Mouse (Mus musculus) stomach, postnatal 0 days (tissue): Measurements from ENCODE around the gene Zfp319. TPM values are rescaled to one million over a fixed set of nuclear protein-coding genes. Genes with fewer than 3 reads are reported as not detected.

Source experiments
- ATAC-seq: fragments of 200-750 bp; cut with Nextera tagmentation; 2 replicates; pipeline ENCODE4 v1.8.0; 2017; ENCODE audit not compliant: low FRiP score, low TSS enrichment
- DNase-seq: peaks from one replicate; pipeline ENCODE4 v3.0.0-alpha.2; 2016; ENCODE audit warnings: low spot score
- H3K27ac ChIP-seq: fragments of 300-500 bp; sonication (generic); replicated peaks from 2 replicates; pipeline ENCODE4 v1.5.1; 2014; ENCODE audit warnings: mild to moderate bottlenecking, control low read depth
- H3K27me3 ChIP-seq: fragments of 300-500 bp; sonication (generic); 2 replicates; pipeline ENCODE4 v1.6.1; 2014; ENCODE audit warnings: low read length; ENCODE audit not compliant: control insufficient read depth, insufficient read depth
- H3K36me3 ChIP-seq: fragments of 300-500 bp; sonication (generic); 2 replicates; pipeline ENCODE4 v1.6.1; 2014; ENCODE audit warnings: low read length, mixed read lengths; ENCODE audit not compliant: control insufficient read depth, insufficient read depth
- H3K4me1 ChIP-seq: fragments of 300-500 bp; sonication (generic); replicated peaks from 2 replicates; pipeline ENCODE4 v1.6.1; 2014; ENCODE audit warnings: antibody characterized with exemption; ENCODE audit not compliant: control insufficient read depth, insufficient read depth
- H3K4me2 ChIP-seq: fragments of 300-500 bp; sonication (generic); replicated peaks from 2 replicates; pipeline ENCODE4 v1.6.1; 2014; ENCODE audit warnings: low read depth, mild to moderate bottlenecking, control low read depth, moderate library complexity
- H3K4me3 ChIP-seq: fragments of 300-500 bp; sonication (generic); 2 replicates; pipeline ENCODE4 v1.5.1; 2014; ENCODE audit warnings: low read depth, low read length, control low read depth
- H3K9ac ChIP-seq: fragments of 300-500 bp; sonication (generic); 2 replicates; pipeline ENCODE4 v1.6.1; 2014; ENCODE audit warnings: mild to moderate bottlenecking, low read length, control low read depth, mixed read lengths
- H3K9me3 ChIP-seq: fragments of 300-500 bp; sonication (generic); 2 replicates; pipeline ENCODE4 v1.6.1; 2016; ENCODE audit warnings: low read length; ENCODE audit not compliant: control insufficient read depth
- CTCF ChIP-seq: IDR thresholded peaks from 2 replicates; pipeline ENCODE4 v1.5.1; 2016; ENCODE audit warnings: antibody characterized with exemption, low read depth, mild to moderate bottlenecking, moderate library complexity
- EP300 ChIP-seq: optimal IDR thresholded peaks from 2 replicates; pipeline ENCODE3; 2016; ENCODE audit warnings: antibody characterized with exemption
- WGBS: fragments of 180-500 bp; shearing (Covaris S2); extraction: QIAGEN DNeasy Blood & Tissue Kit; methylation state at CpG from one replicate; pipeline ENCODE4 v1.1.7; 2014; 5-methylcytosine and 5-hydroxymethylcytosine counted together
- polyA plus RNA-seq: library from polyadenylated mRNA; unstranded; fragments of >200 nt; fragmentation: Nextera tagmentation; extraction: Ambion mirVana; gene quantifications from 2 replicates; pipeline ENCODE4 v1.2.1, GENCODE M21; 2015

Zfp319 gene
- polyA plus RNA-seq, 1 experiment from 2014 or later, result 2.5 TPM

GRCm38 (mm10) chr8:95346643-95347545 is 15.1 kb upstream of the Zfp319 start:
- no peak overlapping the region for H3K27ac ChIP-seq
- no peak overlapping the region for H3K9ac ChIP-seq
- peak; percentile 78 for DNase-seq
- no peaks in the 10 kb centered on the region for H3K9me3 ChIP-seq
- H3K4me1 ChIP-seq, result 0 out of 2 replicates have a peak, but pooled peaks cover 3% of the 10 kb centered on the region
- no peaks in the 10 kb centered on the region for H3K27me3 ChIP-seq
- ATAC-seq, result 0 out of 2 replicates have a peak, but pooled peaks have one; percentile 6
- H3K4me2 ChIP-seq, result no peak overlapping the region
- TF ChIP-seq CTCF (peak; percentile 87), EP300 (no peak)
- H3K4me3 ChIP-seq, result no peak overlapping the region
- no peaks in the 10 kb centered on the region; the same call in 1 of the 2 replicates for H3K36me3 ChIP-seq
- WGBS, result 21% methylated on average over 8 of the region's 8 CpGs

- no peak for ATAC-seq
- TF ChIP-seq EP300, result no peak
- peak; percentile 46; the same call in 1 of the 2 replicates for TF ChIP-seq CTCF
Observed at GRCm38 (mm10) chr8:95344668-95345067, 12.9 kb upstream of the Zfp319 start.

GRCm38 (mm10) chr8:95341721-95342120 is 10.0 kb upstream of the Zfp319 start:
- Histone ChIP-seq H3K4me1 (no peaks in the 10 kb centered on the region), H3K9ac (no peak overlapping the region), H3K27me3 (no peaks in the 10 kb centered on the region), H3K4me3 (no peak overlapping the region), H3K9me3 (no peaks in the 10 kb centered on the region), H3K27ac (no peak overlapping the region; the same call in 1 of the 2 replicates), H3K4me2 (no peak overlapping the region), H3K36me3 (peaks cover 6% of the 10 kb centered on the region; the same call in 1 of the 2 replicates)
- 46% methylated on average over 5 of the region's 5 CpGs for WGBS
- peak; percentile 55 for DNase-seq
- no peak for TF ChIP-seq EP300
- TF ChIP-seq CTCF, result no peak
- ATAC-seq, result peak; percentile 78

More at GRCm38 (mm10) chr8:95344668-95345067, 12.9 kb upstream of the Zfp319 start:
- no peaks in the 10 kb centered on the region for H3K27me3 ChIP-seq
- 71% methylated on average over 6 of the region's 6 CpGs for WGBS
- no peak overlapping the region for H3K27ac ChIP-seq
- no peak overlapping the region for H3K9ac ChIP-seq
- H3K9me3 ChIP-seq, result no peaks in the 10 kb centered on the region
- no peak overlapping the region for H3K4me2 ChIP-seq
- H3K4me3 ChIP-seq, result no peak overlapping the region
- no peak for DNase-seq
- 0 out of 2 replicates have a peak, but pooled peaks cover 3% of the 10 kb centered on the region for H3K4me1 ChIP-seq
- H3K36me3 ChIP-seq, result peaks cover 3% of the 10 kb centered on the region; the same call in 1 of the 2 replicates

GRCm38 (mm10) chr8:95336363-95336762 is 4.6 kb upstream of the Zfp319 start:
- Histone ChIP-seq H3K27me3 (no peaks in the 10 kb centered on the region), H3K9me3 (no peaks in the 10 kb centered on the region), H3K4me1 (0 out of 2 replicates have a peak, but pooled peaks cover 2% of the 10 kb centered on the region), H3K4me2 (no peak overlapping the region), H3K4me3 (no peak overlapping the region), H3K36me3 (peaks cover 6% of the 10 kb centered on the region; the same call in 1 of the 2 replicates), H3K27ac (no peak overlapping the region), H3K9ac (no peak overlapping the region)
- ATAC-seq (no peak), DNase-seq (no peak)
- TF ChIP-seq CTCF, result no peak
- no peak for TF ChIP-seq EP300

GRCm38 (mm10) chr8:95335706-95336105 is 4.0 kb upstream of the Zfp319 start:
- H3K4me3 ChIP-seq, result no peak overlapping the region
- no peak overlapping the region for H3K9ac ChIP-seq
- no peak for TF ChIP-seq CTCF
- no peak for TF ChIP-seq EP300
- no peak overlapping the region for H3K27ac ChIP-seq
- H3K4me1 ChIP-seq, result 0 out of 2 replicates have a peak, but pooled peaks cover 4% of the 10 kb centered on the region
- no peaks in the 10 kb centered on the region for H3K27me3 ChIP-seq
- H3K9me3 ChIP-seq, result no peaks in the 10 kb centered on the region
- WGBS, result 79% methylated on average over 1 of the region's 1 CpGs
- no peak overlapping the region for H3K4me2 ChIP-seq
- H3K36me3 ChIP-seq, result peaks cover 4% of the 10 kb centered on the region; the same call in 1 of the 2 replicates
- ATAC-seq (no peak), DNase-seq (no peak)
